Mouse (Mus musculus): ENCODE results near the gene Zswim4. TPM values are rescaled to one million over a fixed set of nuclear protein-coding genes. Genes with fewer than 3 reads are reported as not detected.

Zswim4 gene
- total and polyA plus RNA-seq, 2 experiments: 2.8 to 8.4 TPM

DNA sequence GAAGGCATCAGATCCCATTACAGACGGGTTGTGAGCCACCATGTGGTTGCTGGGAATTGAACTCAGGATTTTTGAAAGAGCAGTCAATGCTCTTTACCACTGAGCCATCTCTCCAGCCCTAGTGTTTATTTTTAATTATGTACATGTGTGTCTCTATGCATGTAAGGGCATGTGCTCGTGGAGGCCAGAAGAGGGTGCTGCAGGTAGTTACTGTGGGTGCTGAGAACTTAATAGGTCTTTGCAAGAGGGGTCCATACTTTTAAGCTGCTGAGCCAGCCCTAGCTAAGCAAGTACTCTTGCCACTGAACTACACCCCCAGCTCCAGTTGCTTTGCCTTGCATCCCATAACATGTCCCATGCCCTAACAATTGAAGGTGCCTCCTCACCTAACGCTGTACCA is 19.0 kb upstream of the Zswim4 start:
- TF ChIP-seq CTCF (IDR thresholded peaks at IDR 0.05; ENCODE audit: low read depth, low read length): no peak
- TF ChIP-seq POLR2A (IDR thresholded peaks at IDR 0.05; ENCODE audit: extremely low read depth, insufficient read depth, low read length): no peak
- peaks cover 2% of the 10 kb centered on the region for H3K4me1 ChIP-seq (ENCODE audit: control insufficient read depth, insufficient read depth, low read length)
- H3K4me3 ChIP-seq (ENCODE audit: insufficient read depth, low read depth, low read length): peak overlapping the region; percentile 88; the same call in 1 of the 2 replicates
- WGBS: 89% methylated on average over 3 of the region's 3 CpGs
- no peaks in the 10 kb centered on the region for H3K27me3 ChIP-seq (ENCODE audit: control insufficient read depth, insufficient read depth, low read length)
- H3K36me3 ChIP-seq (ENCODE audit: control insufficient read depth, insufficient read depth, low read length): peaks cover 16% of the 10 kb centered on the region; the same call in 1 of the 2 replicates
- peak overlapping the region; percentile 90; the same call in 1 of the 2 replicates for H3K9ac ChIP-seq (ENCODE audit: low read depth, low read length)
- DNase-seq (ENCODE audit: extremely low read depth, low read depth, low spot score): no peak
- no peak overlapping the region for H3K27ac ChIP-seq (replicated peaks; ENCODE audit: insufficient read depth, low read depth, low read length)
- peaks cover 3% of the 10 kb centered on the region; the same call in 1 of the 2 replicates for H3K79me2 ChIP-seq (ENCODE audit: control insufficient read depth, insufficient read depth, low read length)

DNA sequence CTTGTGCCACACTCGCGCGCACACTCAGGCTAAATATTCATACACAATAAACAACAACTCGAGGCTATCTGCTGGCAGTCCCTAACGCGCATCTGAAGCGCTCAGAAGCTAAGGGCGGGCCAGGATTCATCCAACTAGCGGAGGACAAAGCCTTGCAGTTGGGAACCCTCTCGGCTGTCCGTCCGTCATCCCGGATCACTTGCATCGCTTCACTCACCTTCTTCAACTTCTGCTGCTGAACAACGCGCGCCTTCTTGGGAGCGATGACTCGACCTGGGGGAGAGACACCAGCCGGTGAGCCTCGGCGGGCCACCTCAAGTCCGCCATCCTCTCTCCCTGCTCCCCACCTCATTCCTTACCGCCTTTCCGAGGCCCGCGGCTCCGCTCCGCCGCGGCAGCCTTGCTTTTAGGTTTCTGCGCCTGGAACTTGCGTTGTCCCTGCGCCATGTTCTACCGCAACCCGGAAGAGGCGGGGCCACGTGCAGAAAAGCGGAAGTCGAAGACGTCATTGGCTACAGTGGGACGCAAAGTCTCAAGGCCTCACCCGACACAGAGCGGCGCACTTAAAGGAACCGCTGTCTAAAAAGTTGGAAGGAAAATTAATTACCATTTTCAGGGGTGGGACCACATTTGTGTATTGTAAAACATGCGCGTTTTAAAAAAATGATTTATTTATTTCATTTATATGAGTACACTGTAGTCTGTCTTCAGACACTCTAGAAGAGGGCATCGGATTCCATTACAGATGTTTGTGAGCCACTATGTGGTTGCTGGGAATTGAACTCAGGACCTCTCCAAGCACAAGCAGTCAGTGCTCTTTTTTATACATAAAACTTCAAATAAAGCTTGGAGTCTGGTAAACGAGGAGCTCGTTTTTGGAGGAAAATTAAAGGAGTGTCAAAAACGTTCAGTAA is 12.7 kb upstream of the Zswim4 start, which contains the start of gene D8Ertd738e:
TSS of gene D8Ertd738e (minus strand) at position 463 of the 914 bp plus-strand sequence.
- Histone ChIP-seq H3K79me2 (ENCODE audit: control insufficient read depth, insufficient read depth, low read length) (peaks cover 5% of the 10 kb centered on the region; the same call in 1 of the 2 replicates), H3K9ac (ENCODE audit: low read depth, low read length) (peak within 1 kb of the TSS; percentile 94), H3K36me3 (ENCODE audit: control insufficient read depth, insufficient read depth, low read length) (peaks cover 36% of the 10 kb centered on the region), H3K4me3 (ENCODE audit: insufficient read depth, low read depth, low read length) (peak within 1 kb of the TSS; percentile 95), H3K27ac (replicated peaks; ENCODE audit: insufficient read depth, low read depth, low read length) (peak within 1 kb of the TSS; percentile 66), H3K27me3 (ENCODE audit: control insufficient read depth, insufficient read depth, low read length) (no peaks in the 10 kb centered on the region), H3K4me1 (ENCODE audit: control insufficient read depth, insufficient read depth, low read length) (peaks cover 3% of the 10 kb centered on the region; the same call in 1 of the 2 replicates)
- 5% methylated on average over 52 of the region's 52 CpGs for WGBS
- DNase-seq (ENCODE audit: extremely low read depth, low read depth, low spot score): peak; percentile 85
- TF ChIP-seq CTCF (IDR thresholded peaks at IDR 0.05; ENCODE audit: low read depth, low read length) (no peak), POLR2A (IDR thresholded peaks at IDR 0.05; ENCODE audit: extremely low read depth, insufficient read depth, low read length) (peak; percentile 92)

DNA sequence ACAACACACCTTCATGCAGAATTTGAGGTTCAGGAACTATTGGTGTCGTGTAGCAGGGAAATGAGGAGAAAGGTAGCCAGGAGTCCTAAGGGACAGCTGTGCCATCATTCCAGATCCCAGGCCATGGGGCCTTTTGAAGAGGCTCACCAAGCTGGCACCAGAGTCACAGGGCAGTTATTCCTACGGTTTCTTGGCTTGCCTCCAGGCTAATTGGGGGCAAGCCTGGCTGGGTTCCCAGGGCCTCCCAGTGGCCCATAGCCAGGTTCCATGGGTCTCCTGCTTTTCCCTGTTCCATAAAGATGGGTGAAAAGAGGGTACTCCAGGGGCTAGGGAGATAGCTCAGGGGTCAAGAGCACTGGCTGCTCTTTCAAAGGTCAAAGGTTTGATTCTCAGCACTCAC is 5.0 kb upstream of the Zswim4 start:
- no peak for DNase-seq (ENCODE audit: extremely low read depth, low read depth, low spot score)
- Histone ChIP-seq H3K4me1 (ENCODE audit: control insufficient read depth, insufficient read depth, low read length) (peaks cover 2% of the 10 kb centered on the region; the same call in 1 of the 2 replicates), H3K27ac (replicated peaks; ENCODE audit: insufficient read depth, low read depth, low read length) (no peak overlapping the region), H3K4me3 (ENCODE audit: insufficient read depth, low read depth, low read length) (no peak overlapping the region), H3K27me3 (ENCODE audit: control insufficient read depth, insufficient read depth, low read length) (no peaks in the 10 kb centered on the region), H3K79me2 (ENCODE audit: control insufficient read depth, insufficient read depth, low read length) (no peaks in the 10 kb centered on the region), H3K9ac (ENCODE audit: low read depth, low read length) (no peak overlapping the region), H3K36me3 (ENCODE audit: control insufficient read depth, insufficient read depth, low read length) (peaks cover 19% of the 10 kb centered on the region)
- 38% methylated on average over 2 of the region's 2 CpGs for WGBS
- TF ChIP-seq POLR2A (IDR thresholded peaks at IDR 0.05; ENCODE audit: extremely low read depth, insufficient read depth, low read length) (no peak), CTCF (IDR thresholded peaks at IDR 0.05; ENCODE audit: low read depth, low read length) (no peak)

DNA sequence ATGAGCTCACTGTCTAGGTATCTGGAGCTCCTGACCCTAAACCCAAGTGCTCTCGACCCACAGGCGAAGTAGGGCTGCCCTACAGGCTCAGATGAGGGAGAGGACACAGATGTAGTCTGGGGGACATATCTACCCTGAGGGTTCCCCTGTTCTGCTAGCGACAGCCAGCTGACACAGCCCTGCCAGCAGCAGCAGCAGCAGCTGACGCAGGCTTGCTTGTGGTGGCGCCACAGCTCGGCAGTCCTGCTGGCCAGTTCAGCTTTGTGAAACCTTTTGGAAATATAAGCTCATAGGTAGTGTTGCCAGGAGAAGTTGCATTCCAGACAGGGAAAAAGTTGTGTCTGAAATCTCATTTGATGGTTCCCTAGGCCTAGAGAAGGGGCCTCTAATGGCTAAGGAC is 4.3 kb upstream of the Zswim4 start:
- TF ChIP-seq CTCF (IDR thresholded peaks at IDR 0.05; ENCODE audit: low read depth, low read length) (no peak), POLR2A (IDR thresholded peaks at IDR 0.05; ENCODE audit: extremely low read depth, insufficient read depth, low read length) (no peak)
- DNase-seq (ENCODE audit: extremely low read depth, low read depth, low spot score): no peak
- Histone ChIP-seq H3K9ac (ENCODE audit: low read depth, low read length) (no peak overlapping the region), H3K27me3 (ENCODE audit: control insufficient read depth, insufficient read depth, low read length) (no peaks in the 10 kb centered on the region), H3K4me1 (ENCODE audit: control insufficient read depth, insufficient read depth, low read length) (peaks cover 2% of the 10 kb centered on the region), H3K4me3 (ENCODE audit: insufficient read depth, low read depth, low read length) (no peak overlapping the region), H3K79me2 (ENCODE audit: control insufficient read depth, insufficient read depth, low read length) (no peaks in the 10 kb centered on the region; the same call in 1 of the 2 replicates), H3K36me3 (ENCODE audit: control insufficient read depth, insufficient read depth, low read length) (peaks cover 13% of the 10 kb centered on the region), H3K27ac (replicated peaks; ENCODE audit: insufficient read depth, low read depth, low read length) (no peak overlapping the region)
- WGBS: 84% methylated on average over 6 of the region's 6 CpGs

DNA sequence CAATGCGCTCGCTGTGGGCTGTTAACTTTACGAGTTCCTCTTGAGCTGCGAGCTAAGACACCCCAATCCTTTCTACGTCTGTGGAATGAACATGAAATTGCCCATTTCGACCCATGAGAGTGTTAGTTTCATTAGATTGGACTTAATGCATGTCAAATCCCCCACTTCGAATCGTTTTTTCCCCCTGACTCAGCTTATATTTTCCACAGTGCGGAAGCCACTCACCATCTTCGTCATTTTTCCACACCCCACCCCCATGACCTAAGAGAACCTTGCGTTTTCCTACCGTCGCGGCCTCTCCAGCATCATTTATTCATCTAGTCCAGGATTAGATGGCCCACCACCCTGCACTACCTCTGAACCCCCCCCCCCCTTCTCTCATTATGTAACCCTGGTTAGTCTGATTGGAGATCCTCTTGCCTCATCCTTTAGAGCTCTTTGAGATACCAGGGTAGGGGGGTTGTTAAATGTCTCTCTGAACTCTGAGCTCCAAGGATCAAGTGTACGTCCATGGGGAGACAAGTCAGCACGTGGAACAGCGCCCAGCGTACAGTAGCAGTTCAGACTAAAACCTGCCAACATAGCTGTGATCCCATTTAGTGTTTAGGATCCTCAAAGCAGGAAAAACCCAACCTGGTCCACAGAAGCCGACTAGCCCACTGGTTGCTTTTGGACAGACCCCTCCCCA is 831 bp upstream of the Zswim4 start:
- no peak for TF ChIP-seq CTCF (IDR thresholded peaks at IDR 0.05; ENCODE audit: low read depth, low read length)
- no peak for TF ChIP-seq POLR2A (IDR thresholded peaks at IDR 0.05; ENCODE audit: extremely low read depth, insufficient read depth, low read length)
- peak overlapping the region; percentile 85 for H3K27ac ChIP-seq (replicated peaks; ENCODE audit: insufficient read depth, low read depth, low read length)
- peak overlapping the region; percentile 80 for H3K9ac ChIP-seq (ENCODE audit: low read depth, low read length)
- H3K4me3 ChIP-seq (ENCODE audit: insufficient read depth, low read depth, low read length): peak overlapping the region; percentile 80
- no peaks in the 10 kb centered on the region; the same call in 1 of the 2 replicates for H3K79me2 ChIP-seq (ENCODE audit: control insufficient read depth, insufficient read depth, low read length)
- no peaks in the 10 kb centered on the region for H3K36me3 ChIP-seq (ENCODE audit: control insufficient read depth, insufficient read depth, low read length)
- H3K4me1 ChIP-seq (ENCODE audit: control insufficient read depth, insufficient read depth, low read length): peaks cover 10% of the 10 kb centered on the region
- H3K27me3 ChIP-seq (ENCODE audit: control insufficient read depth, insufficient read depth, low read length): no peaks in the 10 kb centered on the region
- no peak for DNase-seq (ENCODE audit: extremely low read depth, low read depth, low spot score)
- 16% methylated on average over 19 of the region's 19 CpGs for WGBS

Data from liver, adult 2 months (tissue).